Mouse (Mus musculus): ENCODE data around the gene Mum1.
"Not testable (repeated sequence)": the region's sequence is repeated elsewhere in the genome, so short reads cannot be mapped to it uniquely, and the experiment has no call there.

The Mum1 gene

DNA sequence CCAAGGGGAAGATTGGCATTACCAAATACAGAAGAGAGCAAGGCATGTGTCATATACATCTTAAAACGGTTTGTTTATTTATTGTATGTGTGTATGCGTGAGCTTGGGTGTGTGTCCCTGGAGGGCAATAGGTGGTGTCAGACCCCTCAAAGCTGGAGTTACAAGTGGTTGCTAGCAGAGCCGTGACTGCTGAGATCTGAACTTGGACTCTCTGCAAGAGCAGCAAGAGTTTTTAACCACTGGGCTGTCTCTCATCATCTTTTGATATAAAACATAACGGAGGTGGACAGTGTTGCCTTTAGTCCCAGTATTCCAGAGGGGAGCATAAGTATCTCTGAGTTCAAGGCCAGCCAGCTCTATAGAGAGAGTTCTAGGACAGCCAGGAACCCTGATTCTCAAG, 18.0 kb upstream of the Mum1 start:
- DNase-seq (ENCODE audit: low spot score): no peak

DNA sequence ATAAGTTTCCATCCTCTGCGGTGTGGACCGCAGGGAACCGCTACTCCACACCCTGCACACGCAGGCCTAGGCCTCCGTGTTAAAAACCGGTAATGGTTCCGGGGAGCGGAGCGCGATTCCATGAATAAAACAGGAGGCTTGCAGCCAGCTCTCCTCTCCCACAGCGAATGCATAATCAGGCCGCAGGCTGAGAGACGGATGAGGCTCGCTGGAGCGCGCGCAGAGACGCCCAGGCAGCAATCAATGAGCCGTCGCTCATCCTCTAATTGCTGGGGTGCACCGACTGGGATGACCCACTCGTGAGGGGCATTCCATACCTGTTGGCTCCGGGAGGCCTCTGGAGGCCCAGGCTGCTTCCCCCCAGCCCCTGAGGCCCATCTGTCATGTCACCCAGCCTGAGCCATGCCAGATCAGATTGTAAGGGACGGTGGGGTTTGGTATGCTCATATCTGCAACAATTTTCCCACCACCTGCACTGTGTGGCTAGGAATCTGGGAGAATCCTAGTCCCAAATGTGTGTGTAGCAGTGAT, 17.3 kb upstream of the Mum1 start:
- peak; percentile 64 for DNase-seq (ENCODE audit: low spot score)

DNA sequence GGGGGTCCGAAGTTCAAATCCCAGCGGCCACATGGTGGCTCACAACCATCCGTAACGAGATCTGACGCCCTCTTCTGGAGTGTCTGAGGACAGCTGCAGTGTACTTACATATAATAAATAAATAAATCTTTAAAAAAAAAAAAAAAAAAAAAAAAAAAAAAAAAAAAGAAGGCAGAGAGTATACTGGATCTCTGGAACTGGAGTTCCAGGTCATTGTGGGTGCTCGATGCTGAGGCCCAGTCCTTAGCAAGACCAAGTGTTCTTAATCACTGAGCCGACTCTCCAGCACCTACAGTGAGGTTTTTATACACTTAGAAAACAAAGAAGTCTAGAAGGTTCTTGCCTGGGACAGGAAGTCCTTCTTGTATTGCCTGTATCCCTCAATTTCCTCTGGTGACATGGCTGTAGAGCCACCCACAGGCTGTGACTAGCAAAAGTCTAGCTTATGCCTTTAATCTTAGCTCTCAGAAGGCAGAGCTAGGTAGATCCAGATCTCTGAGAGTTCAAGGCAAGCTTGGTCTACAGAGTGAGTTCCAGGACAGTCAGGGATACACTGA, 14.6 kb upstream of the Mum1 start:
- DNase-seq (ENCODE audit: low spot score): not testable (repeated sequence)

DNA sequence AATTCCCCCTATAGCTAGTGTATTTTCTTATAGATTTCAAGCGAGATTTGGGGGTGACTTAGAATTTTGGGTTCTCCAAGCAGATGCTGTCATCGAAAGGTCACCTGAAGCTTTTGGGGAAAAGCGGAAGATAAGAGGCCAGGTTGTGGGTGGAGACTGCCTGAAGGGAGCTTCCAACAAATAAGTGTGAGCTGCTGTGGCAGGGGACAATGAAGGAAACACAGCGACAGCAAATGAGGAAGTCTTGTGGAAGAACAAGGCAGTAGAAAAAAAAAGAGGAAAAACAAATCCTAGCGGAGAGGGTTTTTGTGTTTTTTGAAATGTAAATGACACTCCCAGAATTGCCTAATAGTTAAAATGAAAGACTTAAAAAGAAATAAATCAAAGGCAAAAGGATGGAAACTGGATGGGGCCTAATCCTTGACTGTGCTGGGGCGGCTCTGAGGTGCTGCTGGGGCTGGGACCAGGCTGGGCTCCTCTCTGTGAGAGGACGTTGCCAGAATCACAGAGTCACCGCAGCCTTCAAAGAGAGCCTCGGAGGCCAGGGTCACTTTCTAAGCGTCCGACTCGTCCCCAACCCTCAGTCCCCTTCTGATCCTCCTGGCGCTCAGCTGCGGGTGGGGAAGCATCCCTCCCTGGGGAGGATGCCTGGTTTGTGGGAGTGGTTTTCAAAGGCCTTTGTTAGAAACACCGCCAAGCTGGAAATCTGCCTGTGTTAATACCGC, 11.0 kb upstream of the Mum1 start:
- no peak for DNase-seq (ENCODE audit: low spot score)

DNA sequence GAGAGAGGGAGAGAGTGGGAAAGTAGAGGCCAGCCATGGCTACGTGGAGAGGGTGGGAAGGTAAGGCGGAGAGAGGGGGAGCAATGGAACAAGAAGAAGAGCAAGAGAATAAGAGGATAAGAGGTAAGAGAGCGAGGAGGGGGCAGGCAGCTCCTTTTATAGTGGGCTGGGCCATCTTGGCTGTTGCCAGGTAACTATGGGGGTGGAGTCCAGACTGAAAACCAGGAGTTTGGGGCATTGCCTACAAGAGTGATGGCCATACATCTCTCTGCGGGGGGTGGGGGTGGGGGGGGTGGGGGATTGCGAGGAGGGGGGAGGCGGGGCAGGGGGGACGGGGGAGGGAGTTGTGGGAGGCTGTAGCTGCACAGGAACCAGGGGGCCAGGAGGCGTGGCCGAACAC, 5.6 kb upstream of the Mum1 start:
- no peak for DNase-seq (ENCODE audit: low spot score)

DNA sequence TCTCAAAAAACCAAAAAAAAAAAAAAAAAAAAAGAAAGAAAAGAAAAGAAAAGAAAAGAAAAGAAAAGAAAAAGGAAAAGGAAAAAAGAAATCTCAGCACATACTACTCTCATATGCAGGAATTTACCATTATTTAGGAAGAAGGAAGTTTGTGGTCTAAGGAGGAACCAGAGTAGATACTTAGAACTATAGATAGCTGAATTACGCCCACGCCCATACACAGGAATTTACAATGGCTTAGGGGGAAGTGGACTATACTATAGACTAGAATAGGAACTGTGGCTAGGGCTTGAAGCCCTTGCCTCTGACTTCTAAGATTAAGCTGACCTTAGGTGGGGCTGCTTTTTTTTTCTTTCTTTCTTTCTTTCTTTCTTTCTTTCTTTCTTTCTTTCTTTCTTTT, 3.1 kb upstream of the Mum1 start:
- DNase-seq (ENCODE audit: low spot score): not testable (repeated sequence)

DNA sequence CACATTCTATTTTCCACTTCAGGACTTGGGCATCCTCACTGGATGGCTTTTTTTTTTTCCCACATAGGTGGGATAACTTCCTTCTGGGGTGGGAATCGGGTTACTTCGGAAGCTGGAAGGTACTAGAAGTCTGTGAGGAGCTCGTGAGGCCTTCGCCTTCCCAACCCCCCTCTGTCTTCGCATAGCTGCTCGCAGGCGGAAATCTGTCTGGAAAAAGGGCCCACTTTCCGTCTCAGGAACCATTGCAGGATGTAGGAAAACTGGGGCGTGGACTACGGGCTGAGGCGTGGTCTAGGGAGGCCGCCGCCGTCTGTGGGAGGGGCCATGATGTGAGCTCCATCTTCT, 191 bp upstream of the Mum1 start:
- DNase-seq (ENCODE audit: low spot score): no peak

DNA sequence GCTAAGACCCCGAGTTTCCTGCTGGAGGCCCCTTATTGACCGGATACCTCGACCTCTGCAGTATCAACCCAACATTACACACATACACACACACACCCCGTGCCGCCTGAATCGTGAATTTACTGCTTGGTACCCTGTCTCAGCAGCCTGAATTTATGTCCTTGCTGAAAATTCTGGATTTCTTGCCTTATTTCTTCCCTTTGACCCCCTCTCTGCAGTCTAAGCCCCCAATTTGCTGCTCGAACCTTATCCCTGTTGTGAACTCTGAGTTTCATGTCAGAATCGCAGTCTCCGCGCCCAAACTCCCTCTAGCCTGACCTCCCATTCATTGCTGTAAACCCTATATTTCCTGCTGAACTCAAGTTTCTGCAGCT, 919 bp downstream of the Mum1 start:
- DNase-seq (ENCODE audit: low spot score): no peak

DNA sequence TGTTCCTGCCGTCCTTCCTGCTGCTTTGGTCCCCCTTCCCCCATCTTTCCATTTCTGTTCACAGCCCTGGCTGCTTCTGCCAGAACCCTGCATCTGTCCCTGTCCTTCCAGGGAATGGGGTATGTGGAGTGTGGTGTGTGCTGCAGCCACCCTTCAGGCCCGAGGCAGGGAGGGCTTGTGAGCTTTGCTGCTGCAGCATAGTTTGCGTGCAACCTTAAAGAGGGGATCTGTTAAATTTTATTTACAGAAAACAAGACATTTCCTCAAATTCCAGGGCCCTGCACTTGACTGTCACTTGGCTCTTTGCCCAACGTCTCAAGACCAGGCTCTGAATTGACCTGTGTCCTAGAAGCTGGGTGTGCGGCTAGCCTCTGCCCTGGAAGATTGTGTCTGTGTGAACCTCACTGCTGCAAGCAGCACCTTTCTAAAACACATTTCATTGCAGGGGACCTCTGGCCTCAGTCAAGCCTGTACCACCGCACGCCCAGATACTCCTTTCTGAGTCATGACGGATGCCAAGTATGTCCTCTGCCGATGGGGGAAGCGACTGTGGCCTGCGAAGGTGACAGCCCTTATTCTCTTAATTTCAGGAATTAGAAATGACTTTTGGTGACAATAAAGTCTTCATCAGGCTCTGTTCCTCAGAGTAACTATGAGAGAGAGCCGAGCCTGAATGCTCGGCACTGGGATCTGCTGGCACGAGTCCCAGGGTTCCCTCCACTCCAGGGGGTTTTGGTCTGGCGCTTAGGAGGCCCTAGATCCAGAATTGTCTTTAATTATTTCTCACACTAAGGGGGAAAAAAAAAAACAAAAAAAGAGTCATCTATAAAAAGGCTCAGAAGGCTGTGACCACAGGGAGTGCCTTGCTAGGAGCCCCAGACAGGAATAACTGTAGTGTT, 1.9 kb downstream of the Mum1 start:
- no peak for DNase-seq (ENCODE audit: low spot score)

DNA sequence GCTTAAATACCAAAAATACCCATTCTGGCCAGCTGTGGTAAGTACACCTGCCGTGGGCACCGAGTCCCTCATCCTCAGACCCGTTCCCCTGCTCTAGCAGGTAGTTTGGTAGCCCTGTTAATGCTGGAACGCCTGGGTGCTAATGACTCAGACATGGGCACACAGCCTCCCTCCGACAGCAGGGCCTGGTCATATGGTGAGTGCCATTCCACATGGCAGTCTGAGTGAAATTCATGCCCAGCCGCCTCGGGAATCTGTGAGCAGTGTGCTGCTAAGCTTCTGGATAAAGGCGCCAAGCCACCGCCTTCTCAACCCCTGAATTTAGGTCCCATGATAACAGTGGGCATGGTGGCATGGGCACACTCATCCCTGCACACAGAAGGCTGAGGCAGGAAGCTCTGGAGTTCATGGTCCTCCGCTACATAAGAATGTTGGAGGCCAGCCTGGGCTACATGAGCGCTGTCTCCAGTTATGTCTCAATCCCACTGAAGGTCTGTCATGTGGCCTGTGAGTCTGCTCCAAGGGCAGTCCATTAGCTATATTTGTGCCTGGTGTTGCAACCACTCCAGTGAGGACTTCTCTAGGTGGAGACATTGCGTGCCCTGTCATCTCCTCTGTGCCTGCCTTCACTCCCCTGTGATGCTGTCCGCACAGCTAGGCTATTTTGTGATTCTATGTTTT, 10.1 kb downstream of the Mum1 start:
- DNase-seq (ENCODE audit: low spot score): no peak

DNA sequence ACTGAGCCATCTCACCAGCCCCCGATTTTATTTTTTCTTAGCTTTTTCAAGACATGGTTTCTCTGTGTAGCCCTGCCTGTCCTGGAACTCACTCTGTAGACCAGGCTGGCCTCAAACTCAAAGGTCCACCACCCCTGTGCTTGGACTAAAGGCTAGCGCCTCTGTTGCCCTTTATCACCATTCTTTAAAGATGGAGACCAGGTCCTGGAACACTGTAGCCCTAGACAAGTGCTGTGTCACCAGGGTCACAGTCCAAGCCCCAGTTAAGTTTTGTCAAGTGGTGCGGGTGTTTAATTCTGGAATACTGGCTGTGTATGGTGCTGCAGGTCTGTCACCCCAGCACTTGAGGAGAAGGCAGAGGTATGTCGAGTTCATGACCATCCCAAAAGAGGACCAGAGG, 10.8 kb downstream of the Mum1 start:
- no peak for DNase-seq (ENCODE audit: low spot score)

DNA sequence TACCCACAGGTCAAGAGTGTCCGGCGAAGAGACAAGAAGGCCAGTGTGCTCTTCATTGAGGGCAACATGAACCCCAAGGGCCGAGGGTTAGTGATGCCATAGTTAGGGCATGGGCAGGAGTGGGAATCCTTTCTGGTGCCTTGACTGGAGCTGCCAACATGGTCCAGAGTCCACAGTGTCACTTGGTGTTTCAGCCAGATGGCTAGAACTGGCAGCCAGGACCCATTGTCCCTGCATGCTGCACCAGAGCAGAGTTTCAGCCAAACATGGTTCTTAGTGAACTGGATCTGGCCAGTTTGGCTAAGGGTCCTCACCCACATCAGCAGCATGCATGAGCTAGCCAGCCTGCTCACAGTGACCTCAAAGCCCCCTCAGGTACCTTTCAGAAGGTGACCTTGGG, 12.1 kb downstream of the Mum1 start:
- no peak for DNase-seq (ENCODE audit: low spot score)

DNA sequence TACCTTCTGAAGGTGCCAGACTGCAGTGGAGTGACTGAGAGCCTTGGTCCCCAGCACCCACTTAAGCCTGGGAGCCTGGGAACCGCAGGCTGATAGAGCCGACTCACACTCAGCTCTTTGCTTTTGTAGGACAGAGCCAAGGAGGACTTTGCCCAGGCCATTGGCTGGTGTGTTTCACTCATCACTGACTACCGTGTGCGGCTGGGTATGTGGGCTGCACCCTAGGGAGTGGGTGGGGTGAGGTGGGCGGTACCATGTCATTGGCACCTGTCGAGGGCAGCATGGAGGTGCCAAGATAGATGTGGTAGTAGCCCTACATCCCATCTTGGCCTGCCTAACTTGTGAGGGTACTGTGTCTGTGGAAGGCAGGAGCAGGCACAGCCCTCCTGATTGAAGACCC, 13.6 kb downstream of the Mum1 start:
- no peak for DNase-seq (ENCODE audit: low spot score)

DNA sequence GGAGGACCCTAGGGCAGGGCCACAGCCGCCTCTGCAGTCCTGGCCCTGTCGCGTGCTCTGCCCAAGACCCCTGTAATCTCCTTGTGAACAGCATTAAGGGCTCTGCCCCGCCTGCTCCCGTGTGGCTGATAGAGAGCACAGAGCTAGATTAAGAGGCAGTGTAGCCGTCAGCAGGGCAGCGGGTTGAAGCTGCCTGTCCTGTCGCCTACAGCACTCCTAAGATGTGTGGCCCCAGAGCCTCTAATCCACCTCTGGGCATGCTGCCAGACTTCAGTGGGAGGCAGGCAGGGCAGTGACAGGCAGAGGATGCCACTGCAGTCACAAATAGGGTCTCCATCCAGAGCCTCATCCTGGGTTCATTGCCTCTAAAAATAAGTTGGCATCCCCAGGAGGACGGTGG, 15.9 kb downstream of the Mum1 start:
- DNase-seq (ENCODE audit: low spot score): no peak

DNA sequence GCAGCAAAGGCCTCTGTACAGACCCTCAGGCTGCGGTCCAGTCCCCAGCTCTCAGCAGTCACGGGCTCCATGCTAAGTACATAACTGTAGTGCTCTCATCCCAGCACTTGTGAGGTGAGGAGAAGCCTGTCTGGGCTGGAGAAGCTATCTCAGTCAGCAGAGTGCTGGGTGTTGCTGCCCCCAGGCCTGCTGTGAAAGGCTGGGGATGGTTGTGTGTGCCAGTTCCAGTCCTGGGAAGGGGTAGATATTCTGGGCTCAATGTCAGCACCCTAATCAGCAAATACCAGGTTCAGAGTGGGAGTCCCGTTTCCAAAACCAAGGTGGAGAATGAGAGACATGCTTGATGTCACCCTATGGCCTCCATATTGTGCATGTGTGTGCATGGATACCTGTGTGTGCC, 16.4 kb downstream of the Mum1 start:
- DNase-seq (ENCODE audit: low spot score): no peak

DNA sequence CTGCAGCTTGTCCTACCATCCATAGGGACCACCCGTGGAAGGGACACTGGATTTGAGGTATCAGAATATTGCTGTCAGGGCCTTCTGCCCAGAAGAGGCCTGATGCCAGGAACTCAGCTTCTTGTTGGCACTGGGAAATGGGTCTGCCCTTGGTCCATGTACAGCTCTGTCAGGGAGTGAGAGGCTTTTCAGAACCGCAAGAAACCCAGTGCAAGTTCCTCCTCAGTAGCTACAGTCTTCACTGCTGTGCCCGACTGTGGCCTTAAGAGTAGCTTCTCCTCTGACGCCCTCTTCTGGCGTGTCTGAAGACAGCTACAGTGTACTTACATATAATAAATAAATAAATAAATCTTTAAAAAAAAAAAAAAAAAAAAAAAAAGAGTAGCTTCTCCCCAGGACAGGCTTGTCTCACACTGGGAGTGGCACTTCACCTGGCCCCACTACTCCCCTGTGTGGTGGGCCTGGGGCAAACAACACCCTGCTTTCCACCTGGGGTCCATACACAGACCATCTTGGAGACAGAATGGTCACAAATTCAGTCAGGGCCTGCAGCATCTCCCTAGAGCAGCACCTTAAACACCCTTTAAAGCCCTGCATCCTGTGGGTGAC, 18.7 kb downstream of the Mum1 start:
- peak; percentile 78 for DNase-seq (ENCODE audit: low spot score)

DNA sequence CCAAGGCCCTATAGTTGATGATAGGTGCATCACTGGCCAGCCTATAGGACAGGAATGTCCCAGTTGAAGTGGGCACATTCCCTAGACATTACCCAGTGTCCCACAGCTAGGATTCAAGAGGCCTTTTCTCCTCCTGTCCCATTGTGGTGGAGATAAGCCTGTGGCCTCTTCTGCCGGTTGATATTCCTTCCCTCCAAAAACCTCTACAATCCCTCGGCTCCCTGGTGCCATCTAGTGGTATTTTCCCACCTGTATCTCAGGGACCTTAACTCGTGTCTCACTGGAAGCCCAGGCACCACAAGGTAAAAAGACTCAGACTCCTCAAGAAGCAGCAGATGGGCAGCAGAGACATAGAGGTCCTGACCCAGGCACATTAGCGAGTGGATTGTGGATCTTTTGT, 19.4 kb downstream of the Mum1 start:
- peak; percentile 96 for DNase-seq (ENCODE audit: low spot score)

DNA sequence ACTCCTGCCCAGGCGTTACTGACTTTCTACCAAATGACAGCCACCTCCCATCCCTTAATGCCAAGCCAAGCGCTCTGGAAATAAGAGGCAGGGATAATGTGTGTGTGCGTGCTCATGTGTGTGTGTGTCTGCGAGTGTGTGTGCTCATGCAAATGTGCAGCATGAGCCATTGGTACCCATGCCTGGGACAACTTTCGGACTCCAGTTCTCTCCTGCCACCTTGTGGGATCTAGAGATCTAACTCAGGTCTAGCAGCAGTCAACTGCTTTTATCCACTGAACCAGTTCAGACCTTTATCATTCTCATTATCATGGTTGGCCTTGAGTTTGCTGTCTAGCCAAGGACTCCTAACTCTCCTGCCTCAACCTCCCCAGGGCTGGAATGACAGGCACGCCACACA, 21.6 kb downstream of the Mum1 start:
- DNase-seq (ENCODE audit: low spot score): peak; percentile 63

DNA sequence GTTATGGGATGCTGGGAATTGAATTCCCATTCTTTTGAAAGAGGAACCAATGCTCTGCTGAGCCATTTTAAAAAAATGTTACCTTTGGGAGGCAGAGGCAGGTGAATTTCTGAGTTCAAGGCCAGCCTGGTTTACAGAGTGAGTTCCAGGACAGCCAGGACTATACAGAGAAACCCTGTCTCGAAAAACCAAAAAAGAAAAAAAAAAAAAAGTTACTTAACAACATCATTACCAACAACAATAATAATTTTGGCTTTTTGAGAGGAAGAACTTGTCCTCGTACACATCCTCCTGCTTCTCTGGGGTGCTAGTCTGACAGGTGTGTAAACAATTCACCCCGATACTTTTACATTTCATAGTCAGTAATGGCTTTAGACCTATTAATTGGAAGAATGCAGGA, 22.2 kb downstream of the Mum1 start:
- not testable (repeated sequence) for DNase-seq (ENCODE audit: low spot score)

DNA sequence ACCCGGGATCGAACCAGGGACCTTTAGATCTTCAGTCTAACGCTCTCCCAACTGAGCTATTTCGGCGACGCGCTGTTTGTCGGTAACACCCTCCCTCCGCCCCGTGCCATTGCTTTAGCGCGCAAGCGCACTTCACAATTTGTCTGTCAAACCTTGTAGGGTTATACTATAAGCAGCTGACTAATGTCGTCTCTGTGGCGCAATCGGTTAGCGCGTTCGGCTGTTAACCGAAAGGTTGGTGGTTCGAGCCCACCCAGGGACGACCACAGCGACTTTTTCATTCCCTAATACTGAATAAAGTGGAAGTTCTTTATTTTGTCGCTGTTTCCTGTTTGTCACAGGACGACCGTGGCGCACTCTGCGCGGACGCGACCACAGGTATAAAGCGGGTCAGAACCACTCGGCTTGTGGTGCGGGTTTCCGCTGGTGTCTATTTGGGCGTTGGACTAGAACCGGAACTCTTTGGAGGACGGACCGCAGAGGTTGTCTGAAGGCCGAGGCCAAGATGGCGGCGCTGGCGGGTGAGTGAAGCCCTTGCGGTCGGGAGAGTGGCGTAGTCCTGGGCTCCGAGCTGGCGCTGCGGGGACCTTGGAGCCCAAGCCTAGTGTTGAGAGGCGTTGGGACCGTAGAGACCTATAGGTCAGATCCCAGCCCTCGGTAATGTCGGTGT, 22.9 kb downstream of the Mum1 start, which contains the start of gene Ndufs7:
Ndufs7 (plus strand) TSS at position 151 of the 670 bp plus-strand sequence.
- peak; percentile 98 for DNase-seq (ENCODE audit: low spot score)

DNA sequence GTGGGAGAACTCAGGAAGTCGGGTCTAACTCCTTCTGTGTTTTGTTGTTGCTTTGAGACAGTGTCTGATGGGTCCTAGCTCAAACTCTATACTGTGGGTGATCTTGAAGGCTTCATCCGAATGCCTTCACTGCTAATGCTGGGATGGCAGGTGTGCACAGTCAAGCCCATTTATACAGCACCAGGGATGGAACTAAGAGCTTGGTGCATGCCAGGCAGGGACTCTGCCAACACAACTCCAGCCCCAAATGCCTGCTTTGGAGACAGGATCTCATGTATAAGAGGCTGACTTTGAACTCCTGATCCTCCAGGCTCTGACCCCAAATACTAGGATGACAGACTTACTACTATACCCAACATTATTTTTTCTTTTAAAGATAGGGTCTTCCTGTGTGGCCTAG, 23.8 kb downstream of the Mum1 start:
- no peak for DNase-seq (ENCODE audit: low spot score)
